Mouse (Mus musculus) embryonic facial prominence, embryonic 11.5 days (tissue): ENCODE results near the gene Itga8. TPM values are rescaled to one million over a fixed set of nuclear protein-coding genes. Genes with fewer than 3 reads are reported as not detected.

Experiments
- ATAC-seq: fragments of 200-750 bp; cut with Nextera tagmentation; replicated peaks from 2 replicates; pipeline ENCODE4 v1.8.0; 2017; ENCODE audit warnings: low read depth; ENCODE audit not compliant: insufficient number of reproducible peaks, low FRiP score, low TSS enrichment
- DNase-seq: peaks from one replicate; pipeline ENCODE4 v3.0.0-alpha.2; 2015; ENCODE audit warnings: low spot score
- H3K27ac ChIP-seq: fragments of 300-500 bp; sonication (generic); replicated peaks from 2 replicates; pipeline ENCODE4 v1.5.1; 2014; ENCODE audit warnings: mild to moderate bottlenecking, low read depth, low read length, control low read depth
- H3K27me3 ChIP-seq: fragments of 300-500 bp; sonication (generic); 2 replicates; pipeline ENCODE4 v1.6.1; 2014; ENCODE audit warnings: mild to moderate bottlenecking, low read length, moderate library complexity, mixed read lengths; ENCODE audit not compliant: control insufficient read depth, insufficient read depth
- H3K36me3 ChIP-seq: fragments of 300-500 bp; sonication (generic); replicated peaks from 2 replicates; pipeline ENCODE4 v1.6.1; 2014; ENCODE audit warnings: low read depth, mild to moderate bottlenecking, low read length, moderate library complexity, mixed read lengths; ENCODE audit not compliant: control insufficient read depth, insufficient read depth
- H3K4me1 ChIP-seq: fragments of 300-500 bp; sonication (generic); 2 replicates; pipeline ENCODE4 v1.6.1; 2014; ENCODE audit warnings: low read length, mixed read lengths; ENCODE audit not compliant: control insufficient read depth, insufficient read depth
- H3K4me2 ChIP-seq: fragments of 300-500 bp; sonication (generic); 2 replicates; pipeline ENCODE4 v1.6.1; 2014; ENCODE audit warnings: low read depth, mild to moderate bottlenecking, control low read depth, low read length, moderate library complexity
- H3K4me3 ChIP-seq: fragments of 300-500 bp; sonication (generic); 2 replicates; pipeline ENCODE4 v1.5.1; 2014; ENCODE audit warnings: low read depth, low read length, control low read depth
- H3K9ac ChIP-seq: fragments of 300-500 bp; sonication (generic); replicated peaks from 2 replicates; pipeline ENCODE4 v1.6.1; 2014; ENCODE audit warnings: mild to moderate bottlenecking, control low read depth, low read length
- H3K9me3 ChIP-seq: fragments of 300-500 bp; sonication (generic); replicated peaks from 2 replicates; pipeline ENCODE4 v1.6.1; 2016; ENCODE audit warnings: mild to moderate bottlenecking, low read length, inconsistent platforms, mixed read lengths; ENCODE audit not compliant: control insufficient read depth
- WGBS: fragments of 180-500 bp; shearing (Covaris S2); extraction: QIAGEN DNeasy Blood & Tissue Kit; methylation state at CpG from one replicate; pipeline ENCODE4 v1.1.7; 2014; 5-methylcytosine and 5-hydroxymethylcytosine counted together
- polyA plus RNA-seq: library from polyadenylated mRNA; unstranded; fragments of >200 nt; fragmentation: Nextera tagmentation; extraction: Ambion mirVana; gene quantifications from 2 replicates; pipeline ENCODE4 v1.2.1, GENCODE M21; 2014

The Itga8 gene
- polyA plus RNA-seq, 1 experiment from 2014 or later: 9.4 TPM

DNA sequence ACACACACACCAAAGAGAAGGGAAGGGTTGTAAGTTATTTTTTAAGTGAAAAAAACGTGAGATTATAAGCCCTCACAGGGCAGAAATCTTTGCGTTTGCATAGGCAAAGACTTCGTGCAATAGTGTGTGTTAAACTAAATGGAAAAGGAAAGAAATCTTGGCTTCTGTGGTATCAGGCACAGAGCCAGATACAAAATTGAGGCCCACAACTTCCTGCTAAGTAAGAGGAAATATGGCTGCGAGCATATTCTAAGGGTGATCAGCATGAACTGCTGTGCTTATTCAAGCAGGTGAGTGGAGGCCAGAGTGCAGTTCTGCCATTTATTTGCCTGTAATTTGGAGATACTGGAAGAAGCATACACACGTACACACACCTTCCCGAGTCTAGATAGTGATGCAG lies 93.6 kb downstream of the Itga8 start:
- DNase-seq (no peak), ATAC-seq (no peak)
- whole genome bisulfite sequencing: 84% methylated on average over 6 of the region's 6 CpGs
- H3K27me3 ChIP-seq: no peaks in the 10 kb centered on the region
- H3K4me2 ChIP-seq: no peak overlapping the region
- H3K36me3 ChIP-seq: no peaks in the 10 kb centered on the region
- no peak overlapping the region for H3K9ac ChIP-seq
- H3K4me3 ChIP-seq: no peak overlapping the region
- H3K4me1 ChIP-seq: no peaks in the 10 kb centered on the region
- no peaks in the 10 kb centered on the region for H3K9me3 ChIP-seq
- no peak overlapping the region for H3K27ac ChIP-seq

DNA sequence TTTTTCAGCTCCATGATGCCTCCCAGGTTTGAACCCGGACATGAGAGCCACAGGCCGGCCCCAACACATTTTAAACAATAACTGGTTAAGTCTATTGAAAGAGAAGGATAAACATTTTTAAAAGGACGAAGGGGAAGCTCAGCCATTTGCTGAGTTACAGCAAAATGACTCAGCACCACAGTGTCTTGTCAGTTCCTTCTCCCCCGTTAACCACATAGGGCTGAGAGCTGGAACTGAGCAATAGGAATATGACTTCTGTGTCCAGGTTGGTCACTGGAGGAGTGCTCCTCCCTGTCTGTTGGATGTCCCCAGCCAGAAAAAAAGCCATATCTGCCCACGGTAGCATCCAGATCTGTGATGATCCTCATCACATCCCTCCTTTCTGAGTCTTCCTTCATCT lies 95.4 kb downstream of the Itga8 start:
- Histone ChIP-seq H3K4me1 (no peaks in the 10 kb centered on the region), H3K27me3 (no peaks in the 10 kb centered on the region), H3K4me2 (no peak overlapping the region), H3K36me3 (no peaks in the 10 kb centered on the region), H3K9me3 (no peaks in the 10 kb centered on the region), H3K9ac (no peak overlapping the region), H3K27ac (no peak overlapping the region), H3K4me3 (no peak overlapping the region)
- 73% methylated on average over 5 of the region's 5 CpGs for WGBS
- DNase-seq (no peak), ATAC-seq (no peak)

GRCm38 (mm10) chr2:12205875-12206274 lies 95.8 kb downstream of the Itga8 start:
- H3K27me3 ChIP-seq: no peaks in the 10 kb centered on the region
- no peak for ATAC-seq
- H3K4me3 ChIP-seq: no peak overlapping the region
- H3K36me3 ChIP-seq: no peaks in the 10 kb centered on the region
- no peak overlapping the region for H3K4me2 ChIP-seq
- no peaks in the 10 kb centered on the region for H3K9me3 ChIP-seq
- no peak overlapping the region for H3K9ac ChIP-seq
- DNase-seq: no peak
- no peak overlapping the region for H3K27ac ChIP-seq
- 46% methylated on average over 5 of the region's 5 CpGs for WGBS
- no peaks in the 10 kb centered on the region for H3K4me1 ChIP-seq

GRCm38 (mm10) chr2:12203231-12203630 lies 98.5 kb downstream of the Itga8 start:
- H3K36me3 ChIP-seq: no peaks in the 10 kb centered on the region
- no peak overlapping the region for H3K4me3 ChIP-seq
- H3K4me1 ChIP-seq: no peaks in the 10 kb centered on the region
- DNase-seq (no peak), ATAC-seq (no peak)
- no peak overlapping the region for H3K9ac ChIP-seq
- H3K9me3 ChIP-seq: no peaks in the 10 kb centered on the region
- H3K4me2 ChIP-seq: no peak overlapping the region
- WGBS: 87% methylated on average over 10 of the region's 10 CpGs
- H3K27ac ChIP-seq: no peak overlapping the region
- no peaks in the 10 kb centered on the region for H3K27me3 ChIP-seq

DNA sequence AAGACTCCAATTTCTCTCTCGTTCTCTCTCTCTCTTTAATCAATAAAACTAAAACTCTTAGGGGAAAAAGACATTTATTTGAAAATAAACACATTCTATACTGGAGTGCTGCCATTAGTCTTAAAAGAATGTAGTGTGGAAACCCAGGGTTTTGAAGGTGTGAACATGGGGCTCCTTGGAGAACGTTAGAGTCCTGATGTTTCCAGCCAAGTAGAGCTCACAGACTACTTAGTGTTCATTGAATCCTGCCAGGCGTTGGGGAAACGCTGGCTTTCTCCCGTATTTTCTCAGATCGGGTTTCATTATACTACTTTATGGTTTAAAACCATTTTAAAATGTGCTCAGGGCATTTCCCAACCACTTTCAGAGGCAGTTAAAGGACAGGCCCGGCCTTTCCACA lies 103.0 kb downstream of the Itga8 start:
- WGBS: 64% methylated on average over 7 of the region's 7 CpGs
- ATAC-seq: no peak
- H3K9ac ChIP-seq: no peak overlapping the region
- no peak overlapping the region for H3K4me2 ChIP-seq
- no peak overlapping the region for H3K4me3 ChIP-seq
- no peaks in the 10 kb centered on the region for H3K4me1 ChIP-seq
- no peaks in the 10 kb centered on the region for H3K9me3 ChIP-seq
- no peaks in the 10 kb centered on the region for H3K27me3 ChIP-seq
- DNase-seq: no peak
- H3K36me3 ChIP-seq: no peaks in the 10 kb centered on the region
- no peak overlapping the region for H3K27ac ChIP-seq

DNA sequence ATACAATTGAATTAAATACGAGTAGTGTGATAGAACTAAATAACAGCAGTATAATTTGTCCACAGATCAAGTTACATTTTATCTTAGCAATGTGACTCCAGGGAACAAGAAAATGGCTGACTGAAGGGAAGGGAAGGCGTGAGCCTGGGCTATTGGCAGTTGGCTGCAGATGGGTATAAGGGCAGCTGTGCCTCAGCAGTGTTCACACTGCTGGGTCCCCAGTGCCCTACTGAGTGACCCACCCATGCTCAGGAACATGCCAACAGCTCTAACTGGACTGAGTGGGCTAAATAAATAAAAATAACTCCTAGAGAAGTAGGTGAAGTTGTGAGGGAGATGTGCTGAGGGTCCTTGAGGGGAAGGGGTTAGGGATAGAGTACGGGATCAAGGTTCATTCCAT lies 103.5 kb downstream of the Itga8 start:
- Histone ChIP-seq H3K9me3 (no peaks in the 10 kb centered on the region), H3K27me3 (no peaks in the 10 kb centered on the region), H3K4me3 (no peak overlapping the region), H3K4me1 (no peaks in the 10 kb centered on the region), H3K36me3 (no peaks in the 10 kb centered on the region), H3K27ac (no peak overlapping the region), H3K9ac (no peak overlapping the region), H3K4me2 (no peak overlapping the region)
- no peak for ATAC-seq
- 79% methylated on average over 3 of the region's 3 CpGs for WGBS
- no peak for DNase-seq

DNA sequence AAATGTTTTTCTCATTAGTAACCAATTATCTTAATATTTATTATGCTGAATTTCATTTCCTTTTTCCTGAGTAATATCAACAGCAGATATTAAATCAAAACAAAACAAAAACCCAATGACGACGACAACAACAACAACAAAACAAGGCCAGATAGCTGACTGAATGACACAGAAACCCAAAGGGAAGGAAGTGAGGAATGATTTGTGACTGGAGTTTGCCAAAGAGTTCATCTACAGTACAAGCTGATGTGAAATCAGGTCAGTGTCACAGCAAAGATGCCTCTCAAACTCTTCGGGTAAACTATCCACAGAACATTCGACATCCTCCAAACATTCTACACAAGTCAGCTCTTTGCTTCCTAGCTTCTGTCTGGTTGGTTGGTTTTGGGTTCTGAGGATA lies 104.0 kb downstream of the Itga8 start:
- DNase-seq (no peak), ATAC-seq (no peak)
- Histone ChIP-seq H3K36me3 (no peaks in the 10 kb centered on the region), H3K27me3 (no peaks in the 10 kb centered on the region), H3K4me3 (no peak overlapping the region), H3K4me2 (no peak overlapping the region), H3K27ac (no peak overlapping the region), H3K9ac (no peak overlapping the region), H3K4me1 (no peaks in the 10 kb centered on the region), H3K9me3 (no peaks in the 10 kb centered on the region)
- WGBS: 94% methylated on average over 4 of the region's 4 CpGs

DNA sequence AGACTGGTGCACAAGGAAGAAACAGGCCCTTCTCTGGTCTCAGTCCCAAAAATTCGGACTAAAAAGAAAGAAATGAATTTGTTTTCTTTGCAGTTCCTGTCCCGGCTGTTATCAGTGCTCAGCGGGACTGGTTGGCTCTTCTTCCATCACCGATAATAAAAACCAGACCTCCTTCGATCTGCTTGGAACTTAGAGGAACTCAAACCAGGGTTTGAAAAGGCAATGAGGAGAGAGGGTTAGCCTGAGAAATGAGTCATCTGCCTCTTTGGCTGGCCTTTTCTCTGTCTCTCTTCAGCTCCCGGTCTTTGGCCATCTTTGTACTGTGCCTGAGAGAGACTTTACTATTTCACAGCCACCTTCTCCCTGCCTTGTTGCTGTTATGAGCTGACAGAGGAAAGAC lies 112.7 kb downstream of the Itga8 start:
- no peaks in the 10 kb centered on the region for H3K27me3 ChIP-seq
- WGBS: 46% methylated on average over 6 of the region's 6 CpGs
- H3K4me1 ChIP-seq: no peaks in the 10 kb centered on the region
- no peak overlapping the region for H3K9ac ChIP-seq
- DNase-seq: no peak
- no peaks in the 10 kb centered on the region for H3K36me3 ChIP-seq
- H3K4me3 ChIP-seq: no peak overlapping the region
- H3K27ac ChIP-seq: no peak overlapping the region
- no peak for ATAC-seq
- H3K4me2 ChIP-seq: no peak overlapping the region
- H3K9me3 ChIP-seq: no peaks in the 10 kb centered on the region

- no peak for ATAC-seq
- H3K4me1 ChIP-seq: no peaks in the 10 kb centered on the region
- DNase-seq: no peak
- no peak overlapping the region for H3K27ac ChIP-seq
- H3K4me3 ChIP-seq: no peak overlapping the region
- H3K4me2 ChIP-seq: no peak overlapping the region
- H3K9me3 ChIP-seq: no peaks in the 10 kb centered on the region
- no peaks in the 10 kb centered on the region for H3K27me3 ChIP-seq
- 55% methylated on average over 5 of the region's 5 CpGs for WGBS
- no peak overlapping the region for H3K9ac ChIP-seq
- no peaks in the 10 kb centered on the region for H3K36me3 ChIP-seq
Measured at GRCm38 (mm10) chr2:12187646-12188045, 114.1 kb downstream of the Itga8 start.
